In genomic region chr5:3329361-3329760, GRCm38 (mm10) we compare ENCODE assay signal across 24 mouse cellular contexts. TPM values are rescaled to one million over a fixed set of nuclear protein-coding genes. Genes with fewer than 3 reads are reported as not detected.
A peak's percentile ranks its signal among the peaks of the same experiment; 100 is the strongest.
DNase-seq lines count a peak whose midpoint lies in the region; ATAC-seq and TF ChIP-seq lines count a peak whose summit lies in the region.
"Had no signal": no experiment of that assay in that cellular context is flagged by ENCODE, and none has a peak within 500 bp of the region (broad histone marks: within the 10 kb centered on the region; RNA-seq: fewer than 3 reads in every experiment).

No protein-coding gene starts in this region.

- in situ Hi-C loops in CH12.LX (cut with MboI; ENCODE audit: low pct_ligation_motif_present, low pct_unique_long_range_greater_than_20kb, low sequenced_read_pairs) = no loop called here
- in situ Hi-C loops in ES-E14 (cut with MboI; ENCODE audit: low sequenced_read_pairs in 2 of 2, unreplicated experiment in 2 of 2) = no loop called here

- no peaks in the 10 kb centered on the region for H3K79me2 ChIP-seq in CH12.LX (replicated peaks; ENCODE audit: control insufficient read depth, extremely low read depth, insufficient read depth, poor library complexity, severe bottlenecking)
- no peaks in the 10 kb centered on the region for H3K79me2 ChIP-seq in MEL (ENCODE audit: control insufficient read depth, insufficient read depth, low read length, poor library complexity)

- TF ChIP-seq RAD21 in CH12.LX (IDR thresholded peaks at IDR 0.05; ENCODE audit: low read depth, low read length) = no peak
- no peak for TF ChIP-seq RAD21 in MEL (IDR thresholded peaks at IDR 0.05; ENCODE audit: low read depth, low read length)

- H3K4me3 ChIP-seq in CH12.LX (replicated peaks in 1 of 3; ENCODE audit: low read depth in 2 of 3, low read length in 2 of 3, poor library complexity in 1 of 3) (no peak overlapping the region), ES-E14 (ENCODE audit: insufficient read depth in 1 of 2, low read depth in 1 of 2, low read length in 2 of 2, poor library complexity in 1 of 2, severe bottlenecking in 1 of 2) (no peak overlapping the region), MEL (ENCODE audit: control insufficient read depth in 1 of 2, insufficient read depth in 1 of 2, low read depth in 2 of 2, low read length in 2 of 2) (no peak overlapping the region)
- no peak overlapping the region for H3K4me3 ChIP-seq in hindbrain, embryonic 10.5 days

- no peaks in the 10 kb centered on the region for H3K9me3 ChIP-seq in CH12.LX (replicated peaks; ENCODE audit: low read length)
- H3K9me3 ChIP-seq in ES-E14 (ENCODE audit: control insufficient read depth, insufficient read depth, low read depth, low read length) = no peaks in the 10 kb centered on the region
- H3K9me3 ChIP-seq in MEL (replicated peaks; ENCODE audit: insufficient read depth, low read length) = no peaks in the 10 kb centered on the region
- no peaks in the 10 kb centered on the region for H3K9me3 ChIP-seq in hindbrain, embryonic 10.5 days
- H3K9me3 ChIP-seq: G1E had no signal

- H3K4me1 ChIP-seq in CH12.LX (ENCODE audit: control insufficient read depth in 1 of 2, insufficient read depth in 2 of 2) = no peaks in the 10 kb centered on the region
- 0 out of 4 replicates have a peak, but pooled peaks cover 1 to 5% of the 10 kb centered on the region in 2 experiments for H3K4me1 ChIP-seq in ES-E14 (ENCODE audit: control insufficient read depth in 2 of 2, insufficient read depth in 2 of 2, low read length in 2 of 2, poor library complexity in 1 of 2)
- H3K4me1 ChIP-seq in MEL (ENCODE audit: control insufficient read depth in 1 of 2, insufficient read depth in 2 of 2, low read length in 2 of 2) = no peaks in the 10 kb centered on the region
- no peaks in the 10 kb centered on the region for H3K4me1 ChIP-seq in hindbrain, embryonic 10.5 days (replicated peaks)

- H3K27me3 ChIP-seq in CH12.LX (replicated peaks) = no peaks in the 10 kb centered on the region
- H3K27me3 ChIP-seq in MEL (ENCODE audit: control insufficient read depth in 1 of 2, insufficient read depth in 2 of 2, low read length in 2 of 2) = no peaks in the 10 kb centered on the region
- H3K27me3 ChIP-seq in hindbrain, embryonic 10.5 days (ENCODE audit: insufficient read depth, poor library complexity, severe bottlenecking) = no peaks in the 10 kb centered on the region
- H3K27me3 ChIP-seq: Patski had no signal

- H3K27ac ChIP-seq in CH12.LX (ENCODE audit: insufficient read depth, low read depth) (no peak overlapping the region), ES-E14 (ENCODE audit: insufficient read depth, low read depth, low read length, poor library complexity, severe bottlenecking) (no peak overlapping the region), MEL (ENCODE audit: control insufficient read depth, low read depth, low read length) (no peak overlapping the region)
- no peak overlapping the region for H3K27ac ChIP-seq in hindbrain, embryonic 10.5 days

- DNase-seq in heart, adult 11 months = peak; percentile 30
- DNase-seq in heart, postnatal 4 days = no peak
- no peak for DNase-seq in CH12.LX (ENCODE audit: extremely low read depth)
- no peak for DNase-seq in ES-E14 (ENCODE audit: low read depth, low spot score)
- DNase-seq in MEL (ENCODE audit: low read depth, low spot score) = no peak
- no peak for DNase-seq in hindbrain, embryonic 10.5 days (ENCODE audit: low spot score)
- DNase-seq in thymus, postnatal 0 days (ENCODE audit: low spot score) = no peak
- DNase-seq: adrenal gland, adult 2 months; adrenal gland, adult 8-10 months; adrenal gland, postnatal 10 days; adrenal gland, postnatal 14 days; adrenal gland, postnatal 25 days; adrenal gland, postnatal 36 days; B cell, adult 2 months; cerebellum, adult 11 months; cerebellum, adult 11-12 months; cerebellum, adult 18-20 months; cerebellum, adult 2 months; cerebellum, adult 8-10 months had no signal

- dilution Hi-C loops in CH12.LX (cut with MboI; ENCODE audit: extremely low pct_ligation_motif_present, extremely low pct_unique_long_range_greater_than_20kb, low sequenced_read_pairs) = no loop called here

- TF ChIP-seq EP300 in CH12.LX (IDR thresholded peaks at IDR 0.05; ENCODE audit: low read length) (no peak), MEL (IDR thresholded peaks at IDR 0.05; ENCODE audit: low read depth in 1 of 2, low read length in 2 of 2) (no peak)

- no peak overlapping the region for H3K9ac ChIP-seq in CH12.LX (ENCODE audit: insufficient read depth, low read depth)
- no peak overlapping the region for H3K9ac ChIP-seq in ES-E14 (ENCODE audit: insufficient read depth, low read depth, low read length, poor library complexity, severe bottlenecking)
- H3K9ac ChIP-seq in MEL (ENCODE audit: control insufficient read depth, low read depth, low read length, poor library complexity, severe bottlenecking) = no peak overlapping the region

- H3K4me2 ChIP-seq in CH12.LX (ENCODE audit: insufficient read depth, low read depth, poor library complexity, severe bottlenecking) = no peak overlapping the region

- H3K36me3 ChIP-seq in CH12.LX (replicated peaks in 1 of 2; ENCODE audit: control insufficient read depth in 1 of 2, insufficient read depth in 1 of 2, low read length in 1 of 2) = no peaks in the 10 kb centered on the region
- H3K36me3 ChIP-seq in ES-E14 (ENCODE audit: control insufficient read depth, insufficient read depth, low read length, poor library complexity, severe bottlenecking) = no peaks in the 10 kb centered on the region
- H3K36me3 ChIP-seq in MEL (ENCODE audit: control insufficient read depth in 1 of 2, insufficient read depth in 2 of 2, low read length in 2 of 2) = no peaks in the 10 kb centered on the region
- H3K36me3 ChIP-seq in hindbrain, embryonic 10.5 days = no peaks in the 10 kb centered on the region

- ATAC-seq in megakaryocyte progenitor cell, adult 5-6 weeks (replicated peaks; ENCODE audit: poor library complexity) = no peak
- ATAC-seq: activated CD4-positive, CD25-positive, alpha-beta regulatory T cell, adult 4 months; CD4-positive, CD25-positive, alpha-beta regulatory T cell, adult 4 months had no signal

- 55% methylated on average over 1 of the region's 1 CpGs for WGBS in hindbrain, embryonic 10.5 days

- TF ChIP-seq POLR2A in CH12.LX (IDR thresholded peaks at IDR 0.05; ENCODE audit: low read depth, low read length) (no peak), MEL (IDR thresholded peaks at IDR 0.05; ENCODE audit: control insufficient read depth in 1 of 2, insufficient read depth in 1 of 2, low read depth in 1 of 2, low read length in 2 of 2, poor library complexity in 1 of 2) (no peak)

- TF ChIP-seq CTCF in CH12.LX (conservative IDR thresholded peaks at IDR 0.05 in 1 of 2, IDR thresholded peaks at IDR 0.05 in 1 of 2; ENCODE audit: low read depth in 2 of 2, low read length in 2 of 2) = no peak
- TF ChIP-seq CTCF in MEL (IDR thresholded peaks at IDR 0.05 in 2 of 3, conservative IDR thresholded peaks at IDR 0.05 in 1 of 3; ENCODE audit: control insufficient read depth in 1 of 3, insufficient read depth in 1 of 3, low read depth in 2 of 3, low read length in 3 of 3, poor library complexity in 1 of 3, severe bottlenecking in 1 of 3) = no peak

TF ChIP-seq in CH12.LX, 34 proteins besides CTCF, POLR2A, EP300 and RAD21:
- TF ChIP-seq CHD2 (IDR thresholded peaks at IDR 0.05; ENCODE audit: low read length) (no peak), MAFK (IDR thresholded peaks at IDR 0.05; ENCODE audit: insufficient replicate concordance, low read length) (peak; percentile 51; the same call in 1 of the 2 replicates)

TF ChIP-seq in ES-E14, 5 proteins besides CTCF, POLR2A, EP300 and RAD21:
- no peak for TF ChIP-seq ZNF384 (IDR thresholded peaks at IDR 0.05; ENCODE audit: low read depth, low read length)
- TF ChIP-seq ZC3H11A (IDR thresholded peaks at IDR 0.05; ENCODE audit: borderline replicate concordance, low read depth, low read length) = no peak
- TF ChIP-seq CHD2 (IDR thresholded peaks at IDR 0.05; ENCODE audit: low read depth, low read length) = no peak
- TF ChIP-seq MAFK (IDR thresholded peaks at IDR 0.05; ENCODE audit: insufficient read depth, low read depth, low read length) = peak; percentile 70
- no peak for TF ChIP-seq HCFC1 (IDR thresholded peaks at IDR 0.05; ENCODE audit: borderline replicate concordance, insufficient read depth, low read length)

TF ChIP-seq in MEL, 35 proteins besides CTCF, POLR2A, EP300 and RAD21:
- TF ChIP-seq MAFK (IDR thresholded peaks at IDR 0.05; ENCODE audit: borderline replicate concordance, low read depth, low read length) (0 out of 2 replicates have a peak, but pooled peaks have one; percentile 15), TBP (IDR thresholded peaks at IDR 0.05; ENCODE audit: low read depth, low read length) (no peak)

RNA-seq across cellular contexts. Expression of gene Cdk6, which starts 11.9 kb away (rescaled TPM):
- 10 to 100 TPM; 45.6 to 47.5 TPM for total RNA-seq in heart, postnatal 4 days (2021)
- 141 and 171 TPM in 2 replicates for total RNA-seq in CH12.LX (2012; rRNA removed)
- 34.7 and 40.4 TPM in 2 replicates for total RNA-seq in CH12.LX (2014; rRNA removed)
- polyA plus RNA-seq in CH12.LX (2012; ENCODE audit: insufficient read length, low read depth) = 45.2 and 50.8 TPM in 2 replicates
- 34.1 and 47.9 TPM in 2 replicates for total RNA-seq in ES-E14 (2012; rRNA removed)
- total RNA-seq in MEL (2012; rRNA removed) = 195 and 197 TPM in 2 replicates
- 100 to 1,000 TPM in 1 of 2 experiments, 10 to 100 TPM in 1; 79.0 to 318 TPM for polyA plus RNA-seq in MEL (2012; ENCODE audit: insufficient read depth in 1 of 2, insufficient read length in 2 of 2, low read depth in 1 of 2, low replicate concordance in 2 of 2, missing spikeins in 1 of 2)
- total RNA-seq in megakaryocyte progenitor cell, adult 5-6 weeks (2015) = 257 and 285 TPM in 2 replicates
- total RNA-seq in megakaryocyte progenitor cell, adult 5-6 weeks (2017) = 138 and 227 TPM in 2 replicates
- polyA plus RNA-seq in hindbrain, embryonic 10.5 days (2016; fragmentation: Nextera tagmentation; extraction: Ambion mirVana) = 18.3 and 20.0 TPM in 2 replicates
- 44.6 and 61.5 TPM in 2 replicates for polyA plus RNA-seq in thymus, postnatal 0 days (2015; fragmentation: Nextera tagmentation; extraction: Ambion mirVana)
